Mouse (Mus musculus): ENCODE measurements around the gene Zdhhc8. TPM values are rescaled to one million over a fixed set of nuclear protein-coding genes. Genes with fewer than 3 reads are reported as not detected.
"Not testable (repeated sequence)": the region's sequence is repeated elsewhere in the genome, so short reads cannot be mapped to it uniquely, and the experiment has no call there.

Zdhhc8 gene
- polyA plus RNA-seq, 1 experiment from 2014 or later, result 13.7 TPM

DNA sequence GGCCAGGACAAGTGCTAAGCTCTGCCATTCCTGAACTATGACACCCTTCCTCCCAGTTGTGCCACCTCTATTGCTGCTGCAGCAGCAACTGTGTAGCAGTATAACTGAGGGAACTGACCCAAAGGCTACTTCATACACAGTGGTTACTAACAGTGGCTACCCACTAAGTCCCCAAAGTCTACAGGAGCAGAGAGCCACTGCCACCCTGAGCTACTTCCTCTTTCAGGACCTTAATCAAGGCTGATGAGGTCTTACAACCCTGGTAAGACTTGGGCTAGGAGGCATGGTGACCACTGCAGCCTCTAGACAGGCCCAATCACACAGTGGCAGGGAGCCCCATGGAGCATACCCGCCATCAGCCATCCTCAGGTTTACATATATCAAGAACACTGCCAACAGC is 32.9 kb downstream of the Zdhhc8 start:
- Histone ChIP-seq H3K27ac (no peak overlapping the region), H3K36me3 (no peaks in the 10 kb centered on the region), H3K4me3 (no peak overlapping the region), H3K9me3 (no peaks in the 10 kb centered on the region), H3K4me1 (replicated peaks) (peaks cover 52% of the 10 kb centered on the region), H3K27me3 (ENCODE audit: insufficient read depth, poor library complexity, severe bottlenecking) (0 out of 2 replicates have a peak, but pooled peaks cover 4% of the 10 kb centered on the region)
- no peak for DNase-seq (ENCODE audit: low spot score)
- 88% methylated on average over 1 of the region's 1 CpGs for WGBS

- peaks cover 52% of the 10 kb centered on the region for H3K4me1 ChIP-seq (replicated peaks)
- no peak overlapping the region for H3K27ac ChIP-seq
- no peak overlapping the region for H3K4me3 ChIP-seq
- H3K36me3 ChIP-seq, result no peaks in the 10 kb centered on the region
- 42% methylated on average over 1 of the region's 1 CpGs for WGBS
- no peak for DNase-seq (ENCODE audit: low spot score)
- H3K9me3 ChIP-seq, result no peaks in the 10 kb centered on the region
- H3K27me3 ChIP-seq (ENCODE audit: insufficient read depth, poor library complexity, severe bottlenecking), result 0 out of 2 replicates have a peak, but pooled peaks cover 1% of the 10 kb centered on the region
Measured at GRCm38 (mm10) chr16:18201620-18202019, 33.3 kb downstream of the Zdhhc8 start.

DNA sequence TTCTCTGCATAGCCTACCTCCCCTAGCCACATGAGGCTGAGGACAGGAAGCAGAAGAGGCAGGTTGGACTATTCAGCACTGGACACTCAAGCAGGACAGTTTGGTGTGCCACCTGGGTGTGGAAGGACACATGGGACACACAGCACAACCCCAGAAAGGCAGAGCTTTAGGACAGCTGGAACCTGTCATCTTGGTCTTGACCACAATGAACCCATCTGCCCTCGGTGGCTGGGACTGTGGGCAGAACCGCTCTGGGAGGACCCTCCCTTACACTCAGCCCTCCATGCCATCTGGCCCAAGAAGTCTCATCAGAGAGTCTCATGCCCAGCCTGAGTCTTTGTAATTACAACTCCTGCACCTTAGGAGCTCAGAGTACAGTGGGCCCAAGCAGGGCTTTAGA is 34.9 kb downstream of the Zdhhc8 start:
- H3K27ac ChIP-seq, result peak overlapping the region; percentile 64
- H3K27me3 ChIP-seq (ENCODE audit: insufficient read depth, poor library complexity, severe bottlenecking), result no peaks in the 10 kb centered on the region
- H3K4me3 ChIP-seq, result no peak overlapping the region
- 79% methylated on average over 2 of the region's 2 CpGs for WGBS
- H3K36me3 ChIP-seq, result no peaks in the 10 kb centered on the region
- H3K4me1 ChIP-seq (replicated peaks), result peaks cover 53% of the 10 kb centered on the region
- DNase-seq (ENCODE audit: low spot score), result no peak
- no peaks in the 10 kb centered on the region for H3K9me3 ChIP-seq

GRCm38 (mm10) chr16:18198365-18199098 is 36.4 kb downstream of the Zdhhc8 start:
- H3K4me1 ChIP-seq (replicated peaks), result peaks cover 60% of the 10 kb centered on the region
- no peaks in the 10 kb centered on the region for H3K27me3 ChIP-seq (ENCODE audit: insufficient read depth, poor library complexity, severe bottlenecking)
- no peaks in the 10 kb centered on the region for H3K36me3 ChIP-seq
- H3K27ac ChIP-seq, result peak overlapping the region; percentile 64
- no peak overlapping the region for H3K4me3 ChIP-seq
- no peaks in the 10 kb centered on the region for H3K9me3 ChIP-seq
- WGBS, result 79% methylated on average over 10 of the region's 10 CpGs
- no peak for DNase-seq (ENCODE audit: low spot score)

- H3K4me3 ChIP-seq, result no peak overlapping the region
- H3K36me3 ChIP-seq, result no peaks in the 10 kb centered on the region
- peaks cover 60% of the 10 kb centered on the region for H3K4me1 ChIP-seq (replicated peaks)
- H3K27ac ChIP-seq, result peak overlapping the region; percentile 45; the same call in 1 of the 2 replicates
- WGBS, result 84% methylated on average over 6 of the region's 6 CpGs
- H3K27me3 ChIP-seq (ENCODE audit: insufficient read depth, poor library complexity, severe bottlenecking), result no peaks in the 10 kb centered on the region
- DNase-seq (ENCODE audit: low spot score), result no peak
- H3K9me3 ChIP-seq, result no peaks in the 10 kb centered on the region
Measured at GRCm38 (mm10) chr16:18197881-18198280, 37.1 kb downstream of the Zdhhc8 start.

DNA sequence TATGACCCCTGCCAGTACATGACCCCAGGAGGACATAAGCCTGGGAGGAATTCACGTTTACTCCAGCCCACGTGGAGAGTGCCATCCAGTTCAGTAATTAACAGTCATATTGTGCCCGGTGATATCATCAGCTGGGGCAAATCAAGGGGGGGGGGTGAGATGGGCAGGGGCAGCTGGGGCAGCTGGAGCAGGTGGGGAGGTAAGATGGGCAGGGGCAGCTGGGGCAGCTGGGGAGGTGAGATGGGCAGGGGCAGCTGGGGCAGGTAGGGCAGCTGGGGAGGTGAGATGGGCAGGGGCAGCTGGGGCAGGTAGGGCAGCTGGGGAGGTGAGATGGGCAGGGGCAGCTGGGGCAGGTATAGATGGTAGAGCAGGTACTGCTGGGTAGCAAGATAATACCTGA is 39.4 kb downstream of the Zdhhc8 start:
- H3K27ac ChIP-seq; H3K9me3 ChIP-seq; H3K4me3 ChIP-seq; DNase-seq (ENCODE audit: low spot score); H3K27me3 ChIP-seq (ENCODE audit: insufficient read depth, poor library complexity, severe bottlenecking); H3K36me3 ChIP-seq: not testable (repeated sequence)
- peaks cover 43% of the 10 kb centered on the region for H3K4me1 ChIP-seq (replicated peaks)
- 58% methylated on average over 3 of the region's 3 CpGs for WGBS

DNA sequence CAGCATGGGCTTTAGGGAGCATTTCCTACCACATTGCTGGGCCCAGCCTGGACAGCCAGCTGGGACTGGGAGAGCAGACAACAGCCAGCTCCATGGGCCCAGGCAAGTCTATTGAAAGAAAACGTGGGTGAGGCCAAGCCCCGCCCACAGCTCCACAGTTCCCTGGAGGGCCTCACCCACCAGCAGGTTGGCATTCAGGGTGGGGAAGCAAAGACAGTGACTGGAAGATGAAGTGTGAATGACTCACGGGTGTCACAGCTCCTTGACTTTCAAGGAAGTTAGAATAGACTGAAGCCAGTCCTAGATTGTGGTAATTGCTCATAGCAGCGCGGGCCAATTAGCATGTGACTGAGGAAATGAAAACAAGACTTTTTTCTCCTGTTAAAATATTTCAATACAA is 39.9 kb downstream of the Zdhhc8 start:
- DNase-seq (ENCODE audit: low spot score), result no peak
- no peaks in the 10 kb centered on the region for H3K36me3 ChIP-seq
- 66% methylated on average over 5 of the region's 5 CpGs for WGBS
- no peaks in the 10 kb centered on the region for H3K9me3 ChIP-seq
- peaks cover 38% of the 10 kb centered on the region for H3K4me1 ChIP-seq (replicated peaks)
- H3K27me3 ChIP-seq (ENCODE audit: insufficient read depth, poor library complexity, severe bottlenecking), result no peaks in the 10 kb centered on the region
- no peak overlapping the region for H3K4me3 ChIP-seq
- peak overlapping the region; percentile 66; the same call in 1 of the 2 replicates for H3K27ac ChIP-seq

DNA sequence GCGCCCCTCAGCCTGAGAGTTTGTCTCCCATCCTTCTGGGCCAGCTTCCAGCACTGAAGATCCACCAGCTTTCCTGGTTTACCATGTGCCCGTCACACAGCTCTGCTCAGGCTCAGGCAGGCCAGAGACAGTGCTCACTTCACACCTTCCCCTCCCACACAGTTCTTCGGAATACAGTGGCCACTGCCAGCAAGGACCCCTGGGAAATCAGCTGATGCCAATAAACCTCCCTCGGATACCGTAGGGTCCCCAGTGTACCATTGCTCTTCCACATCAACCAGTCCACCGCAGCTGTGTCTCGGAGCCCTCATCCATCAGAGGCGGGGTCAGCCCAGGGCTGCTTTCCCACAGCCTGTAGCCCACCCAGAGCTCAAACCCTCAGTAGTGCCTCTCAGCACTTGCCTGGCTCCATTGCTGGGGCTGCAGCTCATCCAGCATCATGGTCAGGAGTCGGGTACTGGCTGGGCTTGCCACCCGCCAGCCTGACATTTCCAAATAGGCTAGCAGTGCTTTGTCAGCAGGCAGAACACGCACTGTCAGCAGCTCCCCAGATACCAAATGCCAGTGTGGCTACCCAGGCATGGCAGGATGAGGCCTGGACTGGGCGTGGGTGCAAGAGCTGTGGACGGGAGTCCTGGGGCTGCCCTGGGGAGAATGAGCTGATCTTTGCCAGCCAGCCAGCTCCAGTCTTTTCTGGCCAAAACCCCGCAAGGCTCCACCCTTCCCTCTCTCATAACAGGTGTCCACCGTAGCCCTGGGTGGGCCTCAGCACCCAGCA is 40.5 kb downstream of the Zdhhc8 start:
- H3K4me1 ChIP-seq (replicated peaks), result peaks cover 31% of the 10 kb centered on the region
- DNase-seq (ENCODE audit: low spot score), result no peak
- H3K4me3 ChIP-seq, result no peak overlapping the region
- peak overlapping the region; percentile 66 for H3K27ac ChIP-seq
- 79% methylated on average over 15 of the region's 15 CpGs for WGBS
- no peaks in the 10 kb centered on the region for H3K9me3 ChIP-seq
- no peaks in the 10 kb centered on the region for H3K36me3 ChIP-seq
- H3K27me3 ChIP-seq (ENCODE audit: insufficient read depth, poor library complexity, severe bottlenecking), result no peaks in the 10 kb centered on the region

DNA sequence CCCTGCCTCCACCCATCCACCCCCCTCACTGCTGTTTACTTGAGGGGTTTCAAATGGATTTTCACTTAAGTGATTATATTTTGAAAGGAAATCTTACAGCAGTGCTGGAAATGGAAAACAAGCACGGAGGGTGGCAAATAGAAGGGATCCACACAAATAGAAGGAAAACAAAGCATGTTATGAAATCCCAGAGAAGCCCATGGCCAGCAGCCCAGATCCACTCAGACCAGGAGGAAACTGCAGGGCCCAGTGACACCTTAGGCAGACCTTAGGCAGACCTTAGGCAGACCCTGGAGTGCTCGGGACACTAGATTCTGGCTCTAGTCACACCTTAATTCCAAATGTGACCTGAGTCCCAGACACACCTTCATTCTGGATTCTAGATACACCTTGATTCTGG is 43.9 kb downstream of the Zdhhc8 start:
- Histone ChIP-seq H3K9me3 (no peaks in the 10 kb centered on the region), H3K27me3 (ENCODE audit: insufficient read depth, poor library complexity, severe bottlenecking) (no peaks in the 10 kb centered on the region), H3K36me3 (no peaks in the 10 kb centered on the region), H3K4me1 (replicated peaks) (peaks cover 17% of the 10 kb centered on the region), H3K4me3 (no peak overlapping the region), H3K27ac (no peak overlapping the region)
- no peak for DNase-seq (ENCODE audit: low spot score)
- 86% methylated on average over 2 of the region's 2 CpGs for WGBS

- WGBS, result 91% methylated on average over 3 of the region's 3 CpGs
Measured at GRCm38 (mm10) chr16:18187221-18187620, 47.7 kb downstream of the Zdhhc8 start.

GRCm38 (mm10) chr16:18186798-18187197 is 48.1 kb downstream of the Zdhhc8 start:
- no peak for DNase-seq (ENCODE audit: low spot score)
- Histone ChIP-seq H3K27ac (no peak overlapping the region), H3K4me1 (replicated peaks) (no peaks in the 10 kb centered on the region), H3K4me3 (no peak overlapping the region), H3K36me3 (no peaks in the 10 kb centered on the region), H3K9me3 (no peaks in the 10 kb centered on the region), H3K27me3 (ENCODE audit: insufficient read depth, poor library complexity, severe bottlenecking) (no peaks in the 10 kb centered on the region)
- WGBS, result 87% methylated on average over 4 of the region's 4 CpGs

More at GRCm38 (mm10) chr16:18187221-18187620, 47.7 kb downstream of the Zdhhc8 start:
- no peaks in the 10 kb centered on the region for H3K27me3 ChIP-seq (ENCODE audit: insufficient read depth, poor library complexity, severe bottlenecking)
- no peaks in the 10 kb centered on the region for H3K9me3 ChIP-seq
- DNase-seq (ENCODE audit: low spot score), result no peak
- no peak overlapping the region for H3K4me3 ChIP-seq
- no peaks in the 10 kb centered on the region for H3K4me1 ChIP-seq (replicated peaks)
- no peak overlapping the region for H3K27ac ChIP-seq
- no peaks in the 10 kb centered on the region for H3K36me3 ChIP-seq

GRCm38 (mm10) chr16:18185715-18186449 is 49.1 kb downstream of the Zdhhc8 start:
- Histone ChIP-seq H3K9me3 (no peaks in the 10 kb centered on the region), H3K27me3 (ENCODE audit: insufficient read depth, poor library complexity, severe bottlenecking) (no peaks in the 10 kb centered on the region), H3K36me3 (no peaks in the 10 kb centered on the region), H3K4me3 (no peak overlapping the region), H3K27ac (no peak overlapping the region), H3K4me1 (replicated peaks) (peaks cover 8% of the 10 kb centered on the region)
- DNase-seq (ENCODE audit: low spot score), result no peak
- 88% methylated on average over 8 of the region's 8 CpGs for WGBS

DNA sequence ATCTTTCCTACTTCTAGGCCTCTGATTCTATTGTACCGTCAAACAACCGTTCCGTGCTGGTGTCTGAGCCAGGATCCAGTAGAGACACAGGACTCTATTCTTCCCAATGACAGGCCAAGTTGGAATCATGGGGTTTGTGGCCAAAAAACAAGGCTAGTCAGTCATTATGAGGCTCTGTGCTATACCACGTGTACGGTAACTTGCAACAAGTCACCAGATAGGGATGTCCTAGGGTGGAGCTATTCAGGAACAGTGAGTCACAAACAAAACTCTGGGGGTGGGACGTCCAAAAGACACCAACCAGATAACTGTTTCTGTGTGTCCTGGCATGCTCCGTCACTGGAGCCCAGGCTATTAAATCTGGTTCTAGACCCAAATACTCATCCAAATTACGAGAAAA is 52.2 kb downstream of the Zdhhc8 start:
- Histone ChIP-seq H3K27me3 (ENCODE audit: insufficient read depth, poor library complexity, severe bottlenecking) (no peaks in the 10 kb centered on the region), H3K9me3 (no peaks in the 10 kb centered on the region), H3K27ac (no peak overlapping the region), H3K36me3 (no peaks in the 10 kb centered on the region), H3K4me3 (no peak overlapping the region), H3K4me1 (replicated peaks) (peaks cover 19% of the 10 kb centered on the region)
- 83% methylated on average over 8 of the region's 8 CpGs for WGBS
- no peak for DNase-seq (ENCODE audit: low spot score)
